Mouse (Mus musculus) ES-E14 (cell line): ENCODE measurements around the gene Zc3h4.

Source experiments
- CHD2 ChIP-seq: IDR thresholded peaks from 2 replicates; pipeline ENCODE4 v1.6.1; 2014; ENCODE audit warnings: mild to moderate bottlenecking, low read depth, low read length, inconsistent platforms
- ZNF384 ChIP-seq: IDR thresholded peaks from 2 replicates; pipeline ENCODE4 v1.6.1; 2012; ENCODE audit warnings: low read depth, low read length, inconsistent platforms

- TF ChIP-seq ZNF384 (no peak), CHD2 (no peak)
Observed at GRCm38 (mm10) chr7:16477628-16478027, 76.9 kb downstream of the Zc3h4 start, which contains the start of gene Npas1.
